Mouse (Mus musculus) CD8-positive naive resting alpha-beta T cell, adult 2 months (primary cell): ENCODE measurements around the gene Rpl22.

Source experiments
- DNase-seq, 2 experiments: peaks; one replicate each; pipeline ENCODE4 v3.0.0; 2022; ENCODE audit warnings: low read depth in 2 of 2, low spot score in 2 of 2

Gene Rpl22

DNA sequence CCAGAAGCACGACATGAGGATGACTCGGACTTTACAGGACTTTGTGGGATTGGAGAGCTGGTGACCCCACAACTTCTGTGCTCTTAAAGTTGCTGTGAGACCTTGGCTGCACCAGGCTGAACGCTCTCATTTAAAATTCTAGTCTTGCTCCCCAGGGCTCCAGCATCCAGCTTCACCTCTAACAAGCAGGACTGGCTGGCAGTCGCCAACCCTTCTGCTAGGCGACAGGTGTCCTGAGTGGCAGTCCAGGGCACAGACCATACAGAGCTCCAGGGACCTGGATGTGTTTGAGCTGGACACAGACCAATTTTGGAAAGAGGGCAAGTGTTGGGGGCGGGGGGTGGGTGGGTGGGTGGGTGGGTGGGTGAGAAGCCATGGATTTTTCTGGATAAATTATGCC is 12.2 kb downstream of the Rpl22 start:
- DNase-seq, result no peak

DNA sequence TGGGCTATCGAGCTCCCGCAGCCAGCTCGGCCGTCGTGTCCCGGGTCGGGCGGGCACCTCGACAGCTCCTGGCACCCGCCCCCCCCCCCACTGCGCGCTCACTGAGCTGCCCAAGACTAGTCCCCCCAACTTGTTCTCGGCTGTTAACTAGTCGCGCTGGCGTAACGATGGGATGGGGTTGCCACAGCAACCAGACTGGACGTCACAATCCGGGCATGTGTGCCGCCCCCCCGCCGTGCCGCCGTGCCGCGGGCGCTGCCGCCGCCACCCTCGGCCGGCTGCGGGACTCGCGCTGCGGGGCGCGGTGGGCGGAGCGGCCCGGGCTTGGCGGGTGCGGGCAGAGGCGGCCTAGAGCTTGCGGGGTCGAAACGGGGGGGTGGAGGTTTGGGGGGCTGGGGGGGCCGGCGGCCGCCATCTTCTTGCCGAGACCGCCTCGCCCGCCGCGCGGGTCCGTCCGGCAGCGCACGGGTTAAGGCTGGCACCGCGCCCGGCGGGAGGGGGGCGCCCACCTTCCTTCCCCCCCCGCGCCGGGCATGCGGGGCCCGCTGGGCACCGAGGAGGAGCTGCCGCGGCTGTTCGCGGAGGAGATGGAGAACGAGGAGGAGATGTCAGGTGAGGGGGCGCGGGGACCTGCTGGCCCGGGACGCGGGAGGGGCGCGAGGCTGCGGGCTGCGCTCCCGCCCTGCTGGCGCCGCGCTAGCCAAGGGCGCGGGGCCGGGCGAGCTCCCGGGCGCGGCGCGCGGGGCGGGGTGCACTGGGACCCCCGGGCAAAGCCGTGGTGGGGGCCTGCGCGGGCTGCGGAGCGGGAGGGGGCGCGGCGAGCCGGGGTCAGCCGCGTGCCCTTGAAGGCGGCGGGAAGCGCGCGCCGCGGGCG is 13.1 kb downstream of the Rpl22 start, which contains the start of gene Chd5:
Chd5 (plus strand) TSS at position 233 of the 874 bp plus-strand sequence.
- DNase-seq, result no peak

DNA sequence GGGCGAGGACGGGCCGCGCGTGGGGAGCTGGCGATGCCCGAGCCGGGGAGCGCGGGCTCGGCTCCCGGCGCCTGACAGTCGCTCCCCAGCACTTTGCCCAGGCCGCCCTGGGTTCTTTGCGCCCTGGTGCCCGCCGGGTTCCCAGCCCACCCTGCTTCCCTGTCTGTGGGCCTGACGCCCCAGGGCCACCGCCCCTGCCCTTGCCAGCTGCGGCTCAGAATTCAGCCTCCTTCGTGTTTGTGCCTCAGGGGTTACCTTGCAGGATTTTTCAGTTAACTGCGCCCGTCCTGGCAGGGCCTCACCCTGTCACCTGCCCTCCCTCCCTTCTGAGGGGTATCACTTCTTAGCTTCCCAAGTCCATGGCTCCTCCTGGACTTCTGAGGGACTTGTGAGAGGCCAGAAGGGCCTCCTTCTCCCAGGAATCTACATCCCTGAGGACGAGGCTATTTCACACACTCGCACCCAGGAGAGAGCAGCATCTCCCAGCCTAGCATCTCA is 13.8 kb downstream of the Rpl22 start:
- no peak for DNase-seq

DNA sequence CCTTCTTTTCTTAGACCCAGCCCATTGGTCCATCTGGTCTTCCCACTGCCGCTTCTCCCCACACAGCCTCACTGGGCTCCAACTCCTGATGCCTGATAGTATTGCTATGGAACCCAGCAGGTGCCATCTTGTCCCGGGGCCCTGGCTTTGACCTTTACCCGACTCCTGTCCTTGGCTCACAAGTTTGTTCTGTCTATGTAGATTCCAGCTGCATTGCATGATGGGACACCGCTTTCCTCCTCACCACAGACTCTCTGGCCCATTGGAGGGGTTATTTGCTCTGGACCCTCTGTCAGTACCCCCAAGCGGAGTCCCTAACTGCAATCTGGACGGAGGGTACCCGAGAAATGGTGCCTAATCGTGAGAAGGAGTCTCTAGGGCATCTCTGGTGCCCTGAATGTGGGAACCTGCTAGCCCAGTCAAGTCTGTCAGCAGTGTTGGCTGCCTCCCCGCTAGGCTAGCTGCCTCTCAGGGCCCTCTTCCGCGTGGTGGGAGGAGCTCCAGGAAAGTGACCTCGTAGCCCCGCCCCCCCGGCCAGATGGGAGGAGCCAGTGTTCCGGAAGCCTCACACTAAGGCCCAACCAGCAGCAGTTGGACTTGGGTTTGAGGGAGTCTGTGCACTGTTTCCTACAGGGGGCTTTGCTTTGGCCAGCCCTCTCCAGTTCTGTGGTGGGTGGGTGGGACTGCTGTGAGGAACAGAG is 15.2 kb downstream of the Rpl22 start:
- DNase-seq, result no peak

DNA sequence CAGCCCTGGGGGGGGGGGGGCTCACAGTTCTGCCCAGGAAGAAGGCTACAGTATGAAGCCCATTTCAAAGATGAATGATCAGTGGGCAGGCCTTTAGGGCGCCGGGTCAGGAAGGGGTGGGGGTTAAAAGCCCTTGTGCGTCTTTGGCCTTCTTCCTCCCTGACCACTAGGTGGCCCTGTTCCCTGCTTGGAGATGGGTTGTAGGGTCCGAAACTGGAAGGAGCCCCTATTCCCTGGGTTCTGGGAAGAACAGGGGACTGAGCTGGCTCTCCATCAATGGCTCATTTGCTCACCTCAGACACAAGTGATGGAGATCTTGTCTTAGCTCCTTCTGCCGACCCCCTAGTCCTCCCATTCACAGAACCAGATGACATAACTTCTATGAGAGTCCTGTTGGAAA is 17.8 kb downstream of the Rpl22 start:
- DNase-seq, result no peak

DNA sequence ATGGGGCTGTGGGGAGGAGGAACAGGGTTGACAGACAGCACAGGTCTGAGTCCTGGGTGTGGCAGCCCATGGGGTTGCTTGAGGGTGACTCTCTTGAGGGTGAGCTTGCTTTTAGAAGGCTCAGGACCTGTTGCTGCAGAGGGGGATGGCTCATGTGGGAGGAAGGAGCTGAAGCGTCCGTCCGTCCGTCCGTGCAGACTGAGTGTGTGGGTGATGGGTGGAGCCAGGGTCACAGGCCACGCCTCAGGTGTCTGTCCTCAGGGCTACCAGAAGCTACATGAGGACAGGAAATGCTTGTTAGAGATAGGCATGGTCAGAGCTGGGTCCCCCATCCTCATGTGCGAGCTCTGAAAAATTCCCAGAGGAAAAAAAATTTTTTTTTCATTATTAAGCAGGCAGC is 19.1 kb downstream of the Rpl22 start:
- no peak for DNase-seq

- no peak for DNase-seq
These were observed 19.8 kb downstream of the Rpl22 start for GRCm38 (mm10) chr4:152345120-152345889.

GRCm38 (mm10) chr4:152349837-152350381 is 24.4 kb downstream of the Rpl22 start:
- DNase-seq, result no peak

- DNase-seq, result no peak
These were observed 25.3 kb downstream of the Rpl22 start for GRCm38 (mm10) chr4:152350722-152351421.

- DNase-seq, result no peak
These were observed 26.1 kb downstream of the Rpl22 start for GRCm38 (mm10) chr4:152351422-152352305.

DNA sequence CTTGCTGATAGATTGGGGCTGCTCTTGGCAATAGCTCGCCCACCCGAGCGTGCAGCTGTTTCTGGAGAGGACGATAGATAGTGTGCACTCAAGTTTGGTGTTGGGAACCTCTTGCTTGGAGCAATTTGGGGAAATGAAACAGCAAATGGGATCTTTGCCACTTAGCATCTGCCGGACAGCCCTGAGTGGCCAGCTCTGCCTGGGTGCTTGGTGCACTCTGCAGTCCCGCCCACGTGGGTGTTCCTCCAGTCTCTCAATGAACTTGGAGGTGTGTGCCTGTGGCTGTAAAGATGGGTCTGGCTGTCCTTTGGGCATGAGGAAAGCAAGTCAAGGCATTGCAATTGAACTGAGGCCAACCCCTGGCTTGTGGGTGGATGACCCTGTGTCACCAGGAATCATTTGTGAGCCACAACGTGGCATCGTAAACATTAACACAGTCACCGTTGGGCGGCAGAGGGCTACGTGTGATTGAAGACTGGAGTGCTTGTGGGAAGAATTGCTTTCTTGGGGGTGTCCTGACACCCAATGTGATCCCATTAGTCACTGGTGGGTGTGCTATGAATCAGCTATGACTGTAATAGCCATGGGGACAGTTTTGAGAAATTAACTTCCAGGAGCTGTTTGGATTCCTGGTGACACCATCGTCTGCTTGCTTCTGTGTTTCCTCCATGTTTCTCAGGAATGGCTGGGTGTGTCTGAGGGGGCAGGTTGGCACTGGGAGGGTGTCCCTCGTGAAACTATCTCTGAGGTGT is 28.5 kb downstream of the Rpl22 start:
- DNase-seq, result no peak

- DNase-seq, result no peak
These were observed 30.1 kb downstream of the Rpl22 start for GRCm38 (mm10) chr4:152355672-152356071.

- no peak for DNase-seq
These were observed 34.2 kb downstream of the Rpl22 start for GRCm38 (mm10) chr4:152359700-152360099.

- DNase-seq, result no peak
These were observed 35.3 kb downstream of the Rpl22 start for GRCm38 (mm10) chr4:152360855-152361254.

- no peak for DNase-seq
These were observed 36.6 kb downstream of the Rpl22 start for GRCm38 (mm10) chr4:152362180-152362579.

DNA sequence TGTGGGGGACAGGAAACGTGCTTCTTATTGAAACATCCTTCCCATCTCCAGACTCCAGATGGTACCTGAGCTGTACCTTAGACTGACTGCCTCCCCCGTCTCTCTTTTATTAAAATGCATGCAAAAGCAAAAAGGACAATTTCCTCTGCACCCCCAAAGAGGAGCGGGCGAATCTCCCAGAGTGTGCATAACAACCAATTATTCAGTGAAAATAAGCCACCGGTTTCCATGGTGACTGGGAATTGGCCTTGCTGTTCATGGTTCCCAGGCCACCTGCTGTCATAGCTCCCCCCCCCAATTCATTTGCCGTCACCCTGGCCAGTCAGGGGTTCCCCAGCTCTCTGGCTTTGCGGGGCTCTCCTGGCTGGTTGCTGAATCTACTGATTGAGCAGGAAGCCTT is 39.7 kb downstream of the Rpl22 start:
- DNase-seq, result no peak

DNA sequence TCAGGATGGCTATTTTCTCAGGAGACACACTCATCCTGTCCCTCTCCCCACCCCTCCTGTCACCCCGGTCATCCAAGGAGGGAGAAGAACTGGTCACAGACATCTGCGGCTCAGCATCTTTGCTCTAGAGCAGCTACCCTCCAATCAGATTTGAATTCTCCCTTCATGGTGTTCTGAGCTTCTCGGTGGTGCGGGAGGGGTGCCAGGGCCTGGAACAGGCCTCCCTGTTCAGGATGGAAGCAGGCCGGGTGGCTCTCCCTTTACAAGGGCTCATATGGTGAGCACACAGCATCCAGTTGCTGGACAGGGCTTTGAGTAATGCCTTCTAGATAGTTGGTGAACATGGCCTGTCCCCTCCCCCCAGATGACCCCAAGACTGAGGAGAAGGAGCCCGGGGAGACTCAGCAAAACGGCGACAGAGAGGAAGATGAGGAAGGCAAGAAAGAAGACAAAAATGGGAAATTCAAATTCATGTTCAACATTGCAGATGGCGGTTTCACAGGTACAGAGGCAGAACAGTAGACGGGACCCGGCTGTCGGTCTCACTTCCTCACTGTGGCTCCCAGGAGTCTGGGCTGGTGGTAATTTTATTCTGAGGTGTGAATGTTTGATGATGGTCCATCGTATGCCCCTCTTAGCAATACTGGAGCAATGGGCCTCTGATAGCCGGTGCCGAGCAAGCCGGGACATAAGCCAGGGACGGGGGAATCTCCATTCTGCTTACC is 57.1 kb downstream of the Rpl22 start:
- DNase-seq, result no peak
